Mouse (Mus musculus) heart, postnatal 36 days (tissue): ENCODE data around the gene Cdca7. TPM values are rescaled to one million over a fixed set of nuclear protein-coding genes. Genes with fewer than 3 reads are reported as not detected.

Experiments used
- DNase-seq, 2 experiments: peaks; one replicate each; pipeline ENCODE4 v3.0.0; 2021 to 2022
- intact Hi-C: fragments of 180-260 bp; cut with DNase I; formaldehyde crosslinking; loops from one replicate; pipeline ENCODE4 v1.15.1; 2025
- total RNA-seq, 2 experiments: library from RNA; stranded (reverse); gene quantifications; 2 replicates each; pipeline ENCODE4 v1.2.3; 2021

The Cdca7 gene
- 1 to 10 TPM; 1.9 to 2.0 TPM for total RNA-seq

GRCm38 (mm10) chr2:72475797-72476485 lies at the start of gene Cdca7:
Gene Cdca7 (plus strand): TSS chr2:72476159.
- DNase-seq = peak; percentile 79 to 87
- intact Hi-C loops = no loop called here

DNA sequence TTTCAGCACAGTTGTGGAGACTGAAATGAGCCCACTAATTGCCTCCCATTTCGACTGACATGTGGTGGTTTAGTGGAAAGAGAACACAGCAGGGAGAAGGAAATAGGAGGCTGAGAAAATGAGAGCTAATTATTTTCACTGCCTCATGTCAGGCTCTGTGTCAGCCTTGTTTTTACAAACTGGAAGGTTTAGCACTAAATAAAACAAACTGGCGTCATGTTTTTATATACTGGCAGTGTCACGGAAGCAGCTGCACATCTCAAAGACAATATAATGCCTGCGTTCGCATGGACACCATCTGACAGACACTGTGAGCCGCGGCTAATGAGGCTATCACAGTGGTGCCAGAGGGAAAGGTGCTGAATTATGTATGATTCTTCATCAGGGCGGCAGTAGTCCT lies 49.2 kb upstream of the Cdca7 start:
- DNase-seq = no peak
- intact Hi-C loops = no loop called here

DNA sequence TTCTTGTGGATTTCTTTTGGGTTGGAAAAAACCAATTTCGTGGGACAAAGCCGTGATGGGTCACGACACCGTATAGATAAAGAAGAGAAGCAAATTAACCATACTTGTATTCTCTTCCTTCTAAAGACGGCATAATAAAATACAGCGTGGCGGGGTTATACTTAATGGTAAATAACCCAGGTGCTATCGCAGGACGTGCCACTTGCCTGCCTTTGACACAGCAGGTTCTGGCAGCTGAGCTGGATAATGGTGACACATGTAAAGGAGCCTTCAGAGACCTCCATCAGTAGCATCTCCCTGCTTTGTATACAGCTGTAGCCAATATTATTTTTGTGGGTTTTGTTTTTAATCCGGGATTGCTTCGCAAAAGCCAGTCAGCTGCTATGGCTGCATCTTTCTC lies 48.7 kb upstream of the Cdca7 start:
- no peak for DNase-seq
- intact Hi-C loops = no loop called here

DNA sequence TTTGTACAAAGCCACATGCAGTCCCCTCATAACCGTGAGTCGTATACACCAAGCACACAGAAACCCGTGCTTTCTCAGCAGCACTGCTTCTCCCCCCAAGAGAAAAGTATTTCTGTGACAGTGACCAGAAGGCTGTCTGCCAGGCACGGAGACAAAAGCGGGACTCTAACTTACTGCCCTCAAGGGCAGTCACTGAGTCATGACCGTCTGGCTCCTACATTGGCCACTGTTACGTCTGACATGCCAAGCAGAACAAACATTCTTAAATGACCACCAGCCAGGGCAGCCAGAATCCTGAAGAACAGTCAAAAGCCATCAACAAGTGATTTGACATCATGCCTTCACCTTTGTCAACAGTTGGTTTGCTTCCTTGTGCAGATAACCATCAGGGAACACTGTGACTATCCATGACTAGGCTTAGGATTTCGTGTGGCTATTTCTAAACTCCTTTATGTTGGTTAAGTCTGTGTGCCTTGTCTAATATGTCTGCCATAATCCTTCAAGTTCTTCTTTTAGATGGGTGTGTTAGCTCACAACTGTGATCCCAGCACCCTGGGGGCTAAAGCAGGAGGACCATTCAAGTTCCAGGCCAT lies 36.9 kb upstream of the Cdca7 start:
- intact Hi-C loops = no loop called here

GRCm38 (mm10) chr2:72441010-72441409 lies 34.9 kb upstream of the Cdca7 start:
- no peak for DNase-seq
- intact Hi-C loops = no loop called here

More for the DNA sequence above, 36.9 kb upstream of the Cdca7 start:
- no peak for DNase-seq

DNA sequence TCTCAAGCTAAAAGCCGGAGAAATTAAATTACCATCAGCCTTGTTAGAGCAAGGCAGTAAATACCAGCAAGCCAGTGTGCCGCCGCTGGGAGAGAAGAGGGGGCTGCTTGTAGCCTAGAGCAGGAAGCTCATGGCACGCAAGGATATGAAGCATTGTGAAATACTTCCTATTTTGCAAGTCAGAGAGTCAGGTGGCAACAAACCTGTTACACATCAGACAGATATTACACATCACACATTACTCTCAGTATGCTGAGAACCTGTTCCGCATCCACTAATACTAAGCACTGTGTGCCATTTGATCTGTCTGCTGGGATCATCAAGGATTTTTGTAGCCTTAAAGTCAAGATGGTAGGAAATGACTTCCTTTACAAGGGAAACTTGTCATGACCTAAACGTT lies 33.1 kb upstream of the Cdca7 start:
- intact Hi-C loops = no loop called here
- no peak for DNase-seq

- no peak for DNase-seq
- intact Hi-C loops = no loop called here
Measured at GRCm38 (mm10) chr2:72443960-72444359, 32.0 kb upstream of the Cdca7 start.

GRCm38 (mm10) chr2:72446106-72446505 lies 29.9 kb upstream of the Cdca7 start:
- DNase-seq = no peak
- intact Hi-C loops = no loop called here

GRCm38 (mm10) chr2:72446615-72447014 lies 29.3 kb upstream of the Cdca7 start:
- DNase-seq = no peak
- intact Hi-C loops = no loop called here

GRCm38 (mm10) chr2:72453563-72453962 lies 22.4 kb upstream of the Cdca7 start:
- intact Hi-C loops = no loop called here

DNA sequence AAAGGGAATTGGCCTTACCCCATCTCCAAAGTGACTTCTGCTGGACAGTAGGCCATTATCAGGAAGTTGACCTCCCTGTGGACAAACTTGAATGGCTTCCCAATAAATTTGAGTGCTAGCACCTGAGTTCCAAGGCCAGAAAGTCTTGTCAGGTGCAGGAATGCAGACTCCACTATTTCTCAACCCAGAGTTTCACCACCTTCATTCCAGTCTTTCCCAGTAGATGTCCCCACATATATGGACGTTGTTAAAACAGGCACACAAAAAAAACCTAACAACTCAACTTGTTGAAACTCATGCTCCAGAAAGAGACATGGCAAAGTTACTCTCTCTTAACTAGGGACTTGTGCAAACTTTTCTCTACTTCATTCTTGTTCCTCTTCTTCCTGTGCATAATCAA lies 19.8 kb upstream of the Cdca7 start:
- intact Hi-C loops = no loop called here
- no peak for DNase-seq

More at GRCm38 (mm10) chr2:72453563-72453962, 22.4 kb upstream of the Cdca7 start:
- DNase-seq = no peak

- intact Hi-C loops = no loop called here
- DNase-seq = no peak
Measured at GRCm38 (mm10) chr2:72464376-72465014, 11.5 kb upstream of the Cdca7 start.

GRCm38 (mm10) chr2:72467604-72468003 lies 8.4 kb upstream of the Cdca7 start:
- no peak for DNase-seq
- intact Hi-C loops = no loop called here

GRCm38 (mm10) chr2:72471415-72472070 lies 4.4 kb upstream of the Cdca7 start:
- no peak for DNase-seq
- intact Hi-C loops = no loop called here

DNA sequence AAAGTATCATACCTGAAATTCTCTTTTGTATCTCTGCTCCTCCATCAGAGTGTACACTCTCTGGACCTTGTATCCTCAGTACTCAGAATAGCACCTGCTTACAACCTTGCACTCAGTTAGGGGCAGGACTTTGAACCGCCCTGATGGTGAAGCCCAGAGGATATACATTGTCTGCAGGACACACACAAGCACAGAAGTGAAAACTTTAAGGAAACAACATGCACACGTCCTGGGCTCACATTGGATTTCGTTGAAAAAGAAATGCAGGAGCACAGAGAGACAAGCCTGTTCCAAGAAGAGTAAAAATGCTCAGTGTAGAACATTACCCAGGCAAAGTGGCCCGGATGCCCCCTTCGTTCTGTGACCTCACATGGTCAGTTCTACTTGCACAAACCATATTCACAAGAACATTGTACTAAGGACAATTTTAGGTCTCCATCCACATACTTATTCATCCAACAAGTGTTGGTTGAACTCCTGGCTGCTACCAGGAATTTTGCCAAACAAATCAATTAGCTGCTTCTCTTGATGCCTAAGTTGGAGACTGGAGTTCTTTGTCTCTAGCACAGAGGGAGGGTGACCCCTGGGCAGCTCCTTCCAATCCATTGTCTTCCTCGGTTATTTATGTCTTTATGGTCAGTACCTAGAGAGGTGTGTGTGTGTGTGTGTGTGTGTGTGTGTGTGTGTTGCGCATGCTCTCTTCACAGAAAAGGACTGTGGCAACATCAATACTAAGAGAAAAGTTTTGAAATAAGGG lies 1.2 kb upstream of the Cdca7 start:
- intact Hi-C loops = no loop called here
- no peak for DNase-seq

DNA sequence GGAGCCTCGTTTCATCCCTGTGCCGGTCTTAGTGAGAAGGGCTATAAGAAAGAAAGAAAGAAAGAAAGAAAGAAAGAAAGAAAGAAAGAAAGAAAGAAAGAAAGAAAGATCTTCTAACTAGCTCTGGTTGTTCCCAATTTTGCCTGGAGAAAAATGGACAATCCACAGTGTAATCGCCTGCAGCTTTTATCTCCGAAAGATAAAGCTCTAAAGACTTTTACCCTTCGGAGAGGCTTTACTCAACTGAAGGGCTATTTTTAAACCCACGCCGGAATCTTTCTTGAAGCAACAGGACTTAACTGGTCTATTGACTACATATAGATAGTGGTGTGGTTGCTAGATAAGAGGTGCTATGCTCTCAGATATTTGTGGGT lies 549 bp upstream of the Cdca7 start:
- intact Hi-C loops = no loop called here
- DNase-seq = no peak

- DNase-seq = peak in 1 of 2 experiments; percentile 6
- intact Hi-C loops = no loop called here
Measured at GRCm38 (mm10) chr2:72476486-72477211, 690 bp downstream of the Cdca7 start.

GRCm38 (mm10) chr2:72477221-72477620 lies 1.3 kb downstream of the Cdca7 start:
- intact Hi-C loops = no loop called here
- no peak for DNase-seq

DNA sequence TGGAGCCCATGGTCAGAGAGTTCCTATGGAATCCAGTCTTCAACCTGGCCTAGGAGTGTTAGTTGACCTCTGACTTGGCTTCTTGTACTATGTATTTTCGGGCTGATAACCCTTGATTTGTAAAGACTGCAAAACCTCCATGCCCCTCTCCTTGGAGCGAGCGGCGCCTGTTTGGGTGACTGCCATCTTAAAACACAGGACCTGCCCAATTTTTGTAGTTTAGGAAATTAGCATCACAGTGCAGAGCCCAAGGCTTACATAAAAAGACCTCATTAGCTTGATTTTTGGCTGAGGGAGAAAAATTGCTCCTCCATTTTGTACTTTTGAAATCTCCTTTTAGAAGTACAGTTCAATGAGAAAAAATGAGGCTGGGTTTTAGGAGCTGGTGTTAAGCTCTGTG lies 2.2 kb downstream of the Cdca7 start:
- DNase-seq = no peak
- intact Hi-C loops = no loop called here

DNA sequence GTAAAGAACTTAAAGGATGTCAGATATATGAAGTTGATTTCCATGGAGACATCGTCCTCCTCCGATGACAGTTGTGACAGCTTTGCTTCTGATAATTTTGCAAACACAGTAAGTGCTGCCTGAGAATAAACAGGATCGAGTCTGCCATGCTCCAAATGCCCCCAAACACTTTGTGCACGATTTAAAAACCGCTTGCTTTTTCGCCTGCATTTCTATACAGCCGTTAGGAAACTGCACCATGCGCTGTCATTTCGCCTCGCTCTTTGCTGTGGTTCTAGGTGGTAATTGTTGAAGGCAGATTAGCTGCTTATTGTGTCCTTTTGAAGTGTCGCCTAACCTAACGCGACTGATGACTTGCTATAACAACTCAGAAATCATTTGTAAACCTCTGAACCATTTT lies 3.0 kb downstream of the Cdca7 start:
- intact Hi-C loops = no loop called here
- DNase-seq = no peak
